Mouse (Mus musculus) ES-Bruce4 (cell line): ENCODE data around the gene Preb. TPM values are rescaled to one million over a fixed set of nuclear protein-coding genes. Genes with fewer than 3 reads are reported as not detected.

Experiments used
- H3K27ac ChIP-seq: 2 replicates; pipeline ENCODE4 v1.5.1; 2012; ENCODE audit warnings: low read length, inconsistent platforms; ENCODE audit not compliant: insufficient read depth
- H3K27me3 ChIP-seq: 2 replicates; pipeline ENCODE4 v1.6.1; 2012; ENCODE audit warnings: mild to moderate bottlenecking, low read length, inconsistent platforms; ENCODE audit not compliant: control insufficient read depth, poor library complexity, insufficient read depth, severe bottlenecking
- H3K36me3 ChIP-seq: 2 replicates; pipeline ENCODE4 v1.6.1; 2012; ENCODE audit warnings: inconsistent platforms, mild to moderate bottlenecking, low read length, moderate library complexity; ENCODE audit not compliant: control insufficient read depth, poor library complexity, insufficient read depth, severe bottlenecking
- H3K4me1 ChIP-seq: one replicate; pipeline ENCODE4 v1.8.1; 2011; ENCODE audit warnings: low read length; ENCODE audit not compliant: control insufficient read depth, insufficient read depth
- H3K4me3 ChIP-seq: 2 replicates; pipeline ENCODE4 v1.5.1; 2011; ENCODE audit warnings: low read depth, mild to moderate bottlenecking, low read length
- H3K9ac ChIP-seq: 2 replicates; pipeline ENCODE4 v1.6.1; 2012; ENCODE audit warnings: low read depth, mild to moderate bottlenecking, inconsistent platforms; ENCODE audit not compliant: poor library complexity, severe bottlenecking
- H3K9me3 ChIP-seq: replicated peaks from 2 replicates; pipeline ENCODE4 v1.6.1; 2012; ENCODE audit warnings: mild to moderate bottlenecking, low read length, inconsistent platforms; ENCODE audit not compliant: control insufficient read depth, poor library complexity, insufficient read depth, severe bottlenecking
- CTCF ChIP-seq: IDR thresholded peaks from one replicate; pipeline ENCODE4 v1.8.1; 2011; ENCODE audit warnings: low read depth, low read length
- EP300 ChIP-seq: IDR thresholded peaks from 2 replicates; pipeline ENCODE4 v1.6.1; 2011; ENCODE audit warnings: low read depth, low read length; ENCODE audit not compliant: insufficient read depth
- POLR2A ChIP-seq: IDR thresholded peaks from one replicate; pipeline ENCODE4 v1.8.1; 2011; ENCODE audit warnings: low read length; ENCODE audit not compliant: insufficient read depth
- polyA plus RNA-seq: library from polyadenylated mRNA; stranded (reverse); fragments of >200 nt; gene quantifications from 2 replicates; pipeline ENCODE4 v1.2.4, GENCODE M21; 2011; ENCODE audit warnings: low read depth; ENCODE audit not compliant: missing spikeins, insufficient read depth, insufficient read length

The Preb gene
- polyA plus RNA-seq, 1 experiment: 71.0 TPM

DNA sequence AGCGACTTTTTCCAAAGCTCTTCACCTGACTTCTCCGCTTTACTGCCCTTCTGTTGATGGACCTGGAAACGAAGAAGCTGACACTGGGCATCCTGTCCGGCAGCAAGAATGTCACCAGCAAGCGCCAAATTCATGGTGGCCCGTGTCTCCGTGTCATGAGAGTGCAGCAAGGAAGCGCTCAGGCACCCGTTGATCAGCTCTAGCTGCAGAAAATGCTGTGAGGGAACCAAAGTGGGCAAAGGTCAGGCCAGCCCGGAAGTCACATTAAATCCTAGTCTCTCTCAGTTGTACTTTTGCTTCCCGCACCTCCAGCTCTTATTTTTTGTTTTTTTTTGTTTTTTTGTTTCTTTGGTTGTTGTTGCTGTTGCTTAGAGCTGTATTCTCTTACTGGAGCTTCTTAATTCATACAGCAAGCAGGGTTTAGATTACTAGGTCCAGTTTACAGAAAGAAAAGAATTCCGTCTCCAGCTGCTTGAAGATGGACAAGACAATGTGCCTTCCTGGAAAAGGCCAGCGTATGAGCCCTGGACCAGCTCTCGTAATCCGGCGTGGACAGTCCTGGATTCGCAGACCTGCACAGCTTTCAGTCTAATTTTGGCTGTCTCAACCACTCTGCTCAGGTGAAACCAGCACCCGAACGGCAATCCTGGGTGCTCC lies 835 bp downstream of the Preb start:
- Histone ChIP-seq H3K27ac (no peak overlapping the region), H3K4me3 (peak overlapping the region; percentile 88), H3K36me3 (peaks cover 26% of the 10 kb centered on the region), H3K27me3 (no peaks in the 10 kb centered on the region), H3K9me3 (no peaks in the 10 kb centered on the region), H3K4me1 (no peaks in the 10 kb centered on the region), H3K9ac (peak overlapping the region; percentile 83)
- TF ChIP-seq POLR2A (no peak), CTCF (no peak), EP300 (no peak)

- no peaks in the 10 kb centered on the region for H3K27me3 ChIP-seq
- no peaks in the 10 kb centered on the region for H3K9me3 ChIP-seq
- peaks cover 30% of the 10 kb centered on the region for H3K36me3 ChIP-seq
- no peak for TF ChIP-seq EP300
- TF ChIP-seq CTCF: no peak
- no peak for TF ChIP-seq POLR2A
- H3K9ac ChIP-seq: no peak overlapping the region
- H3K4me1 ChIP-seq: no peaks in the 10 kb centered on the region
- H3K4me3 ChIP-seq: no peak overlapping the region
- no peak overlapping the region for H3K27ac ChIP-seq
These were observed 2.3 kb downstream of the Preb start for GRCm38 (mm10) chr5:30957891-30958290.

- TF ChIP-seq POLR2A (no peak), CTCF (no peak), EP300 (no peak)
- H3K9ac ChIP-seq: no peak overlapping the region
These were observed 4.4 kb downstream of the Preb start for GRCm38 (mm10) chr5:30955751-30956150.

DNA sequence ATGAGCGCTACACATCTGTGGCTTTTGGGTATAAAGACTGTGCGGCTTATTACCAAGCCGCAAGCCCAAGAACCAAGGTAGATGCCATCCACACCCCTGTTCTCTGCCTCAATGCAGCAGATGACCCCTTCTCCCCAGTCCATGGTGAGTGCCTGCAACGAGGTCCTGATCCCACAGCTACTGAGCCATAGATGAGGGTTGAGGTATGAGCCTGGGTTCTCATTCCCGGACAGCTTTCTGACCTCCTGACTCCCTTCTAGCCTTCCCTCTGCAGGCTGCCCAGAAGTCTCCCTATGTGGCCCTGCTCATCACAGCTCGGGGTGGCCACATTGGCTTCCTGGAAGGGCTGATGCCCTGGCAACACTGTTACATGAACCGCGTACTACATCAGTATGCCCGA lies 5.6 kb downstream of the Preb start:
- no peak for TF ChIP-seq CTCF
- no peaks in the 10 kb centered on the region for H3K27me3 ChIP-seq
- H3K4me1 ChIP-seq: no peaks in the 10 kb centered on the region
- no peak overlapping the region for H3K9ac ChIP-seq
- H3K9me3 ChIP-seq: no peaks in the 10 kb centered on the region
- no peak overlapping the region for H3K27ac ChIP-seq
- H3K4me3 ChIP-seq: no peak overlapping the region
- peaks cover 30% of the 10 kb centered on the region for H3K36me3 ChIP-seq

More at GRCm38 (mm10) chr5:30955751-30956150, 4.4 kb downstream of the Preb start:
- H3K36me3 ChIP-seq: peaks cover 30% of the 10 kb centered on the region
- H3K27me3 ChIP-seq: no peaks in the 10 kb centered on the region
- no peaks in the 10 kb centered on the region for H3K9me3 ChIP-seq
- H3K4me3 ChIP-seq: no peak overlapping the region
- H3K4me1 ChIP-seq: no peaks in the 10 kb centered on the region
- H3K27ac ChIP-seq: no peak overlapping the region

- Histone ChIP-seq H3K9me3 (no peaks in the 10 kb centered on the region), H3K9ac (no peak overlapping the region), H3K4me3 (no peak overlapping the region), H3K27me3 (no peaks in the 10 kb centered on the region), H3K27ac (no peak overlapping the region), H3K4me1 (no peaks in the 10 kb centered on the region), H3K36me3 (peaks cover 30% of the 10 kb centered on the region)
- TF ChIP-seq CTCF: no peak
- TF ChIP-seq POLR2A: no peak
- TF ChIP-seq EP300: no peak
These were observed 6.1 kb downstream of the Preb start for GRCm38 (mm10) chr5:30954065-30954464.

GRCm38 (mm10) chr5:30952551-30952950 lies 7.6 kb downstream of the Preb start:
- H3K4me1 ChIP-seq: no peaks in the 10 kb centered on the region
- no peaks in the 10 kb centered on the region for H3K9me3 ChIP-seq
- H3K9ac ChIP-seq: no peak overlapping the region
- H3K4me3 ChIP-seq: no peak overlapping the region
- H3K36me3 ChIP-seq: peaks cover 20% of the 10 kb centered on the region
- H3K27me3 ChIP-seq: no peaks in the 10 kb centered on the region
- H3K27ac ChIP-seq: no peak overlapping the region
- no peak for TF ChIP-seq POLR2A
- TF ChIP-seq CTCF: no peak
- TF ChIP-seq EP300: no peak
